Mouse (Mus musculus) thymus, postnatal 10 days (tissue): ENCODE measurements around the gene Coro7.
A peak's percentile ranks its signal among the peaks of the same experiment; 100 is the strongest.

Experiments
- DNase-seq, 2 experiments: peaks; one replicate each; pipeline ENCODE4 v3.0.0; 2021; ENCODE audit warnings: low spot score in 2 of 2

Gene Coro7

GRCm38 (mm10) chr16:4648416-4649023 lies 31.1 kb downstream of the Coro7 start:
- no peak for DNase-seq

- no peak for DNase-seq
Observed at GRCm38 (mm10) chr16:4647651-4648141, 31.9 kb downstream of the Coro7 start.

GRCm38 (mm10) chr16:4646831-4647230 lies 32.7 kb downstream of the Coro7 start:
- no peak for DNase-seq

- no peak for DNase-seq
Observed at GRCm38 (mm10) chr16:4645867-4646266, 33.7 kb downstream of the Coro7 start.

GRCm38 (mm10) chr16:4643670-4644419 lies 35.7 kb downstream of the Coro7 start:
- DNase-seq = no peak

- no peak for DNase-seq
Observed at GRCm38 (mm10) chr16:4642937-4643336, 36.6 kb downstream of the Coro7 start.

GRCm38 (mm10) chr16:4642190-4642589 lies 37.4 kb downstream of the Coro7 start:
- no peak for DNase-seq

GRCm38 (mm10) chr16:4641119-4641838 lies 38.3 kb downstream of the Coro7 start:
- DNase-seq = no peak

- no peak for DNase-seq
Observed at GRCm38 (mm10) chr16:4640267-4641005, 39.1 kb downstream of the Coro7 start.

- peak; percentile 20 to 37 for DNase-seq
Observed at GRCm38 (mm10) chr16:4639831-4640237, 39.7 kb downstream of the Coro7 start, which contains the start of the genes Vasn and Dnaja3. Vasn (plus strand) TSS chr16:4639941. Dnaja3 (plus strand) TSS chr16:4639989.

GRCm38 (mm10) chr16:4638891-4639390 lies 40.6 kb downstream of the Coro7 start:
- DNase-seq = no peak

- DNase-seq = no peak
Observed at GRCm38 (mm10) chr16:4635760-4636159, 43.8 kb downstream of the Coro7 start.

- DNase-seq = no peak
Observed at GRCm38 (mm10) chr16:4634681-4635080, 44.9 kb downstream of the Coro7 start.

GRCm38 (mm10) chr16:4633661-4634060 lies 45.9 kb downstream of the Coro7 start:
- no peak for DNase-seq

- DNase-seq = peak in 1 of 2 experiments; percentile 25
Observed at GRCm38 (mm10) chr16:4632050-4632449, 47.5 kb downstream of the Coro7 start.

- peak; percentile 68 to 86 for DNase-seq
Observed at GRCm38 (mm10) chr16:4629950-4630349, 49.6 kb downstream of the Coro7 start.

GRCm38 (mm10) chr16:4628898-4629419 lies 50.6 kb downstream of the Coro7 start:
- no peak for DNase-seq

- DNase-seq = no peak
Observed at GRCm38 (mm10) chr16:4627105-4627504, 52.5 kb downstream of the Coro7 start.

GRCm38 (mm10) chr16:4624481-4625110 lies 55.0 kb downstream of the Coro7 start, which contains the start of gene Pam16:
Pam16 (minus strand) TSS chr16:4624988.
- DNase-seq = peak; percentile 76 to 82

GRCm38 (mm10) chr16:4624074-4624473 lies 55.5 kb downstream of the Coro7 start:
- DNase-seq = no peak

- no peak for DNase-seq
Observed at GRCm38 (mm10) chr16:4616829-4617228, 62.7 kb downstream of the Coro7 start.
